Mouse (Mus musculus): ENCODE results near the gene Mpv17. TPM values are rescaled to one million over a fixed set of nuclear protein-coding genes. Genes with fewer than 3 reads are reported as not detected.

Mpv17 gene
- 20.0 and 31.7 TPM in 2 replicates for polyA plus RNA-seq (2012; rRNA removed; ENCODE audit: low replicate concordance)

GRCm38 (mm10) chr5:31154152-31154553, at the start of gene Mpv17:
Gene Mpv17 (minus strand): TSS chr5:31154251.

DNA sequence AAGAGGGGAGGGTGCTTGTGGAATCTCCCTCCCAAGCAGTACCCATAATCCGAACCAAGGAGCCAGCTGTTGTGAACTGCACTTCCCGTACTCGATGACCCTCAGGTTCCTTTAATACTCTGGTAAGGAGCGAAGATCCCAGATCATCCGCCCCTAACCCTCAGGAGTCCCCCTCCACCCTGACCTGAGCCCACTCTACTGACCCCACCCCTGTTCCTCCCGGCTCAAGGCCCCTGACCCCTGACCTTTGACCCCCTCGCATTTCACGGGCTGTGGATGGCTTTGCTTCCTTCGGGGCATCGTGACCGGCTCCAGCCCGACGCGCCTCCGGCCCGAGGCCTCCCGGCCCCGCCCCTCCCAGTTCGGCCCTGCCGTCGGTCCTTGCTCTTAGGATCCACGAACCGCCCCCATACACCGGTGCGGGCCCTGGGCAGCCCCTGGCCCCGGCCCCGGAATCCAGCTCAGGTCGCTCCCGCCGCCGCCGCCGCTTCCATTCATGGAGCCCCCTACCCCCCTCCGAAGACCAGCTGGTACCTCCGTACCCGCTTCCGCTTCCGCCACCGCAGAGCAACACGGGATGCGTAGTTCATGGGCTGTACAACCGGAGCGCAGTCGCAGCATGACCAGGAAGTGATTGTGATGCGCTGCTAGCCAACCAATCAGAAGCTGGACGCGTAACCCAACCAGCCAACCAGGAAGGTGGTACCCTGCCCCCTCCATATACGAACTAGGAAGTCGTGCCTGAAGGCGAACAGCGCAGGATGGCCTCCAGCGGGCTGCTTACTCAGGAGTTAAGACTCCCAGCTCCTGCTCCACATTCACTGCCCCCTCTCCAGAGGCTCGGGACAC, 47.9 kb upstream of the Mpv17 start, which contains the start of gene Zfp513:
Gene Zfp513, minus strand, starts transcription at position 562 of the 849 bp plus-strand sequence.

DNA sequence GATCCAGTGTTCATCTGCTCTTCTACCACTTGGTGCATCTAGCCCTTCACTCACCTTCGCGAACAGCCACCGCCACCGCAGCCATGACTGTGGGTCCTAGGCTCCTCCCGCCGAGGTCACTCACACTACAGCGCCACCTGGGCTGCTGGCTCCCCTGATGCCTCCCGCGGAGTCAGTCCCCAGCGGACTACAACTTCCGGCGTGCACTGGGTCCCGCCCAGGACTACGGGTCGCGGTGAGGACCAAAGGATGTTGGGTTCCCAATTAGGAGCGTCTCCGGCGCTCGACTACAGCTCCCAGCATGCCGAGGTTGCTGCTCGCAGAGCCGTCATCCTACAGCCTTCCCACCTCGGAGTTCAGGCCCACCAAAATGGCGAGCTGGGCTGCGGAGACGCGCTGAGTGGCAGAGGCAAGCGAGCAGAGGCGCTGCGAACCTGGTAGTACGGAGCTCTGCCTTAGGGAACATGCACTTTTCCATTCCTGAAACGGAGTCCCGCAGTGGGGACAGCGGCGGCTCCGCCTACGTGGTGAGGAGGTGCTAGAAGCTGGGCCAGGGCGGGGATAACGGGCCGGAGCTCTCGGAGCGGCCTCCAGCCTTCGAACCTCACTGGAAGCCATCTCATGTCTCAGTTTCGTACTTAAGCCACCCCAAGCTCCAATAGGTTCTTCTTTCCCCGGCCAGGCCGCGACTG, 39.0 kb upstream of the Mpv17 start, which contains the start of the genes Snx17 and Eif2b4:
Gene Snx17, plus strand, starts transcription at position 289 of the 692 bp plus-strand sequence.
Gene Eif2b4, minus strand, starts transcription at position 492 of the 692 bp plus-strand sequence.

DNA sequence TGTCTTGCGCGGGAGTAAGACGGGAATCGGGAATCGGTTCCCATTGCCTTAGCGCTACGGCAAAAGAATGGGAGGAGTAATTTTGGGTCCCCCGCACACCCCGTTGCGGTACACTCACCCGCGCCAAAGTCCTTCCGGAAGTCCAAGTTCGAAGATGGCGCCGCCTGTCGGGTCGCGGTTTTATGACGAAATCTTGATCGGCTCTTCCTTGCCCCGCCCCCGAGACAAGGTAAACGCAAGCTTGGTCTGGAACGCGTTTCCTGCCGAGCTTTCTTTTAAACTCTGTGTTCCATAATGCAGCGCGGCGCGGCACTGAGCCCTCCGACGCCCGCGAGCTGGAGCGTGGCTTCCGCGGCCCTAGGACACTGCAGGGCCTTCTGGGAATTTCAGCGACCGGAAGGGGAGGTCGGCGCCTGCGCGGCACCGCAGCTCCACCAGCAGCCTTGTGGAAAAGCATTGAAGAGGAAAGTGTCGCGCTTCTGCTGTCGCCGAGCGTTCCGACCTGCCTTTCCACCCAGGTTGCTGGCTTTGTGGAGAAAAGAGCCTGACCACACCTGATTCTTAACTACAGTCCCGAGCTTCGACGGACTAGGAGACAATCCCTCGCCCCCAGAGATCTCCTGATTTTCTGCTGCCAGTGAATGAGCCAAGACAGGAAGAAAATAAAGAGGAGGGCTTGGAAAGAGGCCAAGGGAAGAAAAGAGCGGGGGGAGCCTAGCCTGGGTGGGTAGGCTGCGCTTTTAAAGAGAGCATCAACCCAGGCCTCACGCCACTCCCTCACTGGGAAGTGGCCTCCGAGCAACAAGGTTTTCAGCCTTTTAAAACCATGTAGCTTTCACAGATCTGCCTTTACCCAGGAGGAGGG, 25.9 kb upstream of the Mpv17 start, which contains the start of the genes Gm29609 and Gtf3c2:
Gene Gm29609, minus strand, starts transcription at position 146 of the 865 bp plus-strand sequence.
Gene Gtf3c2, minus strand, starts transcription at position 379 of the 865 bp plus-strand sequence.

DNA sequence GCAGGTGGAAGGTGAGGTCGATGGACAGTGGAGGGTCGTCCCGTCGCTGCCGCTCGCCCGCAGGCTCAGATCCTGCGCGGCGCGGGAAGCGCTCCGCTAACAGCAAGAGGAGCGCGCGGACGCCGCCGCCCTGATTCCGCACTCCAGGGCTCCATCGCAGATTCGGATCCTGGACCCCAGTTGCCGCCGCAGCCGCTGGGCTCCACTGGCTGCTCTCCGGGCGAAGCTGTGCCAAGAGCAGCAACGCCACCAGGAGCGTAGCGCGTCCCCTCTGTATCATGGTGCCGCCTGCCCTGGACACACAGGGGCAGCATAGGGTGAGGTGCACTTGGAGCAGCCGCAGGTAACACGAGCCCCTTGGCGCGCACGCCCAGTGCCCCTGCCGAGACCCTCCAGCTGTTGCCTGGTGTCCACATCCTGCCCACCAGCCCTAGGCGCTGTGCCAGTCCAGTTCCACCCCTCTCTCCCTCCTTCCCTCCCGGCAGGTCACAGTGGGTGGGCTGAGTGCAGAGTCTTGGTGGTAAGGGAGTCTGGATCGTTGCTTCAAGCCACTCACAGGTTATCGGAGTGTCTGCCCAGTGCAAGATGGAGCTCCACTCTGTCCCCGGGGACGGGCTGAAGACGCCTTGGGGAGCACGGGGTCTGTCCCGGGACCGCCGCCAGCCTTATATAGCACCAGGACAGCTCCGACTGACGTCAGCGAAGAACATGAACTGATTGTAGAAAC, 15.6 kb downstream of the Mpv17 start, which contains the start of gene Ucn:
Gene Ucn, minus strand, starts transcription at position 589 of the 727 bp plus-strand sequence.

GRCm38 (mm10) chr5:31116354-31116753, 37.7 kb downstream of the Mpv17 start, which contains the start of gene Trim54:
Gene Trim54 (plus strand): TSS chr5:31116712.

DNA sequence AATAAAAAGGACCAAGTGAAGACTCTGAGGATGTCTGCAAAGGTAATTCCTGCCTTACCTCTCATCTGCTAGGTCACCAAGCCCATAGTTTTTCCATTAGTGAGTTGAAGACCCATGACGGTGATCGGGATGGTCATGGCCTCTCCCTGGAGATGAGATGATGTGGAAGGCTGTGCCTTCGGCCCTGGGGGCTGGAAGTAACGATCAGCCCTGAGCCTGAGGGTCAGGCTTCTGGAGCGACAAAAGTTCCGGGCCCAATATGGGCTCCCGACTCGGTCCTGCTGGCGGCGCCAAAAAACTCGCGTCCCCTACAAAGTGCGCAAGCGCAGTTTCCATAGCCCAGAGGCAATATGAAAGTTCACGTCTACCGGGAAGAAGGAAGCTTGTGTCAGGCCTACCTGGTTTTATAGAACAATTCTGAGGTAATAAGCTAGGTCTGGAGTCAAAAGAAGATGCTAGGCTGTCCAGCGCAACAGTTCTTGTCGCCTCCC, 46.0 kb downstream of the Mpv17 start, which contains the start of gene Slc30a3:
Gene Slc30a3, minus strand, starts transcription at position 238 of the 491 bp plus-strand sequence.

GRCm38 (mm10) chr5:31105814-31106335, 48.2 kb downstream of the Mpv17 start, which contains the start of gene Dnajc5g:
Gene Dnajc5g (plus strand): TSS chr5:31106285.

Other genes with a start within 250 kb of the Mpv17 start
- gene Ost4, start 246.5 kb downstream of the Mpv17 start, polyA plus RNA-seq (2012; rRNA removed; ENCODE audit: low replicate concordance): 194 and 257 TPM in 2 replicates
- 56.7 and 63.1 TPM in 2 replicates for gene Emilin1, start 240.8 kb downstream of the Mpv17 start, polyA plus RNA-seq (2012; rRNA removed; ENCODE audit: low replicate concordance)
- gene Khk, start 232.8 kb downstream of the Mpv17 start, polyA plus RNA-seq (2012; rRNA removed; ENCODE audit: low replicate concordance): 381 and 1,004 TPM in 2 replicates
- gene Cgref1, start 208.7 kb downstream of the Mpv17 start, polyA plus RNA-seq (2012; rRNA removed; ENCODE audit: low replicate concordance): 856 and 917 TPM in 2 replicates
- 409 and 432 TPM in 2 replicates for gene Preb, start 193.9 kb downstream of the Mpv17 start, polyA plus RNA-seq (2012; rRNA removed; ENCODE audit: low replicate concordance)
- 0.17 and 2.4 TPM in 2 replicates for gene Tcf23, start 185.6 kb downstream of the Mpv17 start, polyA plus RNA-seq (2012; rRNA removed; ENCODE audit: low replicate concordance)
- 39.3 and 58.7 TPM in 2 replicates for gene Atraid, start 105.9 kb downstream of the Mpv17 start, polyA plus RNA-seq (2012; rRNA removed; ENCODE audit: low replicate concordance)
- 37.3 and 46.8 TPM in 2 replicates for gene Slc5a6, start 105.3 kb downstream of the Mpv17 start, polyA plus RNA-seq (2012; rRNA removed; ENCODE audit: low replicate concordance)
- 13.4 and 20.9 TPM in 2 replicates for gene Cad, start 99.5 kb downstream of the Mpv17 start, polyA plus RNA-seq (2012; rRNA removed; ENCODE audit: low replicate concordance)
- gene Dnajc5g, start 48.0 kb downstream of the Mpv17 start, polyA plus RNA-seq (2012; rRNA removed; ENCODE audit: low replicate concordance): not detected in 2 replicates
- gene Slc30a3, start 46.0 kb downstream of the Mpv17 start, polyA plus RNA-seq (2012; rRNA removed; ENCODE audit: low replicate concordance): 0.15 and 0.69 TPM in 2 replicates
- not detected in 2 replicates for gene Trim54, start 37.5 kb downstream of the Mpv17 start, polyA plus RNA-seq (2012; rRNA removed; ENCODE audit: low replicate concordance)
- not detected in 2 replicates for gene Ucn, start 15.4 kb downstream of the Mpv17 start, polyA plus RNA-seq (2012; rRNA removed; ENCODE audit: low replicate concordance)
- gene Gm29609, start 25.7 kb upstream of the Mpv17 start, polyA plus RNA-seq (2012; rRNA removed; ENCODE audit: low replicate concordance): 0.47 and 0.76 TPM in 2 replicates
- gene Gtf3c2, start 25.9 kb upstream of the Mpv17 start, polyA plus RNA-seq (2012; rRNA removed; ENCODE audit: low replicate concordance): 29.7 and 31.1 TPM in 2 replicates
- gene Snx17, start 39.0 kb upstream of the Mpv17 start, polyA plus RNA-seq (2012; rRNA removed; ENCODE audit: low replicate concordance): 59.4 and 61.7 TPM in 2 replicates
- 27.5 and 32.1 TPM in 2 replicates for gene Eif2b4, start 39.2 kb upstream of the Mpv17 start, polyA plus RNA-seq (2012; rRNA removed; ENCODE audit: low replicate concordance)
- gene Zfp513, start 48.1 kb upstream of the Mpv17 start, polyA plus RNA-seq (2012; rRNA removed; ENCODE audit: low replicate concordance): 52.4 and 60.3 TPM in 2 replicates
- gene Ppm1g, start 66.4 kb upstream of the Mpv17 start, polyA plus RNA-seq (2012; rRNA removed; ENCODE audit: low replicate concordance): 85.7 and 105 TPM in 2 replicates
- 185 and 336 TPM in 2 replicates for gene Nrbp1, start 86.6 kb upstream of the Mpv17 start, polyA plus RNA-seq (2012; rRNA removed; ENCODE audit: low replicate concordance)
- 1.2 TPM in 1 of 2 replicates, not detected in the other for gene Gm9970, start 87.0 kb upstream of the Mpv17 start, polyA plus RNA-seq (2012; rRNA removed; ENCODE audit: low replicate concordance)
- gene Krtcap3, start 97.4 kb upstream of the Mpv17 start, polyA plus RNA-seq (2012; rRNA removed; ENCODE audit: low replicate concordance): 217 and 238 TPM in 2 replicates
- 31.0 and 35.5 TPM in 2 replicates for gene Ift172, start 136.9 kb upstream of the Mpv17 start, polyA plus RNA-seq (2012; rRNA removed; ENCODE audit: low replicate concordance)
- 2.6 and 5.2 TPM in 2 replicates for gene Fndc4, start 141.8 kb upstream of the Mpv17 start, polyA plus RNA-seq (2012; rRNA removed; ENCODE audit: low replicate concordance)
- not detected in 2 replicates for gene Gckr, start 143.2 kb upstream of the Mpv17 start, polyA plus RNA-seq (2012; rRNA removed; ENCODE audit: low replicate concordance)

All from duodenum, adult 2 months (tissue).